In the genomic region with DNA sequence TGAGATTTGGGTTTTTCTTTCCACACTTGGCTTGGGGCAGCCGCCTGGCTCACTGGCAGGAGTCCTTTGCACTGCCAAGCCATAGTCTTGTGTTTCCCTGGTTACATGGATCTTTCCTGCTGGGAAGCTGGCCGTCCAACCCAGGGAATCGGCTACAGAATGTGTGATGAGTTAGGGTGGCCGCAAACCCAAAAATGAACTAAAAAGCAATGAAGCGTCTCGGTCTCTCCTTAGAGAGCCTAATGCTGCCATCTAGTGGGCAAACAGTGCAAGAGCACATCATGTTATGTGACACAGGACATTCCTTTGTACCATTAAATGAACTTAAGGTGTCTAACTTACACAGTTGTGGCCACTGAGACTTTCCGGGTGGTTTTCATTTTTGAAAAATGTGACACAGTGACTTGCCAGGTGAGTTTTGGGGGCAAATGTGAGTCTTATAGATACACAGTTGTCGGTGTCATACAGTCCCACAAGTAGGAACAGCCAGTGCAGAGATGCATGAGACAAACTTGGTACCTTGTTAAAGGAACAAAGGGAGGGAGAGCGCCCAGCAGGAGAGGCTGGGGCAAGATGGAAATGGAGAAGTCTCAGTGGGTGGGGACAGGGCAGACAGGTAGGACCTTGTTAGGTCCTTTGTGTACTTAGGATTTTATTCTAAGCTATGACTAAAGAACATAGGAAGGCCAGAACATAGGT, we compare ENCODE assay signal across 8 mouse cellular contexts.
A peak's percentile ranks its signal among the peaks of the same experiment; 100 is the strongest.
DNase-seq lines count a peak whose midpoint lies in the region; ATAC-seq lines count a peak whose summit lies in the region.

No protein-coding gene starts in this region.

- no peak overlapping the region for H3K4me3 ChIP-seq in hindbrain, embryonic 16.5 days (ENCODE audit: low read length)

- peaks cover 3% of the 10 kb centered on the region for H3K4me1 ChIP-seq in hindbrain, embryonic 16.5 days (ENCODE audit: control insufficient read depth, insufficient read depth, low read depth, low read length)

- H3K4me2 ChIP-seq in hindbrain, embryonic 16.5 days (ENCODE audit: low read length) = peak overlapping the region; percentile 34

- peak; percentile 67 for DNase-seq in T-cell, adult 2 months (ENCODE audit: low spot score)
- DNase-seq in cerebellum, adult 9-10 months = peak; percentile 90
- DNase-seq in layer of hippocampus, postnatal 25 days (ENCODE audit: extremely low spot score in 1 of 2, low spot score in 1 of 2) = peak; percentile 41 to 67
- DNase-seq in right cerebral cortex, adult 18-20 months = peak; percentile 74
- peak; percentile 39 to 77 for DNase-seq in urinary bladder, postnatal 4 days (ENCODE audit: low spot score in 2 of 2)

- H3K27me3 ChIP-seq in hindbrain, embryonic 16.5 days (replicated peaks; ENCODE audit: control insufficient read depth, insufficient read depth, low read length) = no peaks in the 10 kb centered on the region

- peaks cover 2% of the 10 kb centered on the region; the same call in 1 of the 2 replicates for H3K36me3 ChIP-seq in hindbrain, embryonic 16.5 days (ENCODE audit: control insufficient read depth, insufficient read depth, low read length)

- H3K9me3 ChIP-seq in hindbrain, embryonic 16.5 days (ENCODE audit: control insufficient read depth, low read length) = no peaks in the 10 kb centered on the region

- peak; percentile 75 for ATAC-seq in frontal cortex, adult (ENCODE audit: low TSS enrichment)
- peak; percentile 90 for ATAC-seq in hindbrain, embryonic 16.5 days
- ATAC-seq in megakaryocyte, adult 5-6 weeks (ENCODE audit: poor library complexity, severe bottlenecking) = peak; percentile 84

- WGBS in hindbrain, embryonic 16.5 days = 21% methylated on average over 9 of the region's 9 CpGs

- H3K9ac ChIP-seq in hindbrain, embryonic 16.5 days (ENCODE audit: low read depth, low read length) = no peak overlapping the region

- H3K27ac ChIP-seq in hindbrain, embryonic 16.5 days (ENCODE audit: low read depth, low read length) = no peak overlapping the region
